Mouse (Mus musculus) midbrain, embryonic 10.5 days (tissue): Measurements from ENCODE around the gene Tmem182. TPM values are rescaled to one million over a fixed set of nuclear protein-coding genes. Genes with fewer than 3 reads are reported as not detected.

Experiments used
- DNase-seq: peaks from one replicate; pipeline ENCODE4 v3.0.0-alpha.2; 2017; ENCODE audit warnings: low spot score
- H3K27ac ChIP-seq: fragments of 300-500 bp; sonication (generic); replicated peaks from 2 replicates; pipeline ENCODE4 v1.5.1; 2016; ENCODE audit warnings: mild to moderate bottlenecking
- H3K27me3 ChIP-seq: fragments of 300-500 bp; sonication (generic); 2 replicates; pipeline ENCODE4 v1.6.1; 2016; ENCODE audit warnings: low read depth, mild to moderate bottlenecking; ENCODE audit not compliant: poor library complexity, severe bottlenecking
- H3K36me3 ChIP-seq: fragments of 300-500 bp; sonication (generic); 2 replicates; pipeline ENCODE4 v1.6.1; 2016; ENCODE audit warnings: mild to moderate bottlenecking, moderate library complexity
- H3K4me1 ChIP-seq: fragments of 300-500 bp; sonication (generic); 2 replicates; pipeline ENCODE4 v1.6.1; 2016
- H3K4me3 ChIP-seq: fragments of 300-500 bp; sonication (generic); 2 replicates; pipeline ENCODE4 v1.5.1; 2016; ENCODE audit warnings: mild to moderate bottlenecking, moderate library complexity
- H3K9me3 ChIP-seq: fragments of 300-500 bp; sonication (generic); replicated peaks from 2 replicates; pipeline ENCODE4 v1.6.1; 2016; ENCODE audit warnings: mild to moderate bottlenecking
- WGBS: fragments of 180-500 bp; shearing (Covaris S2); methylation state at CpG from one replicate; pipeline ENCODE4 v1.1.7; 2016; 5-methylcytosine and 5-hydroxymethylcytosine counted together
- polyA plus RNA-seq: library from polyadenylated mRNA; unstranded; fragments of >200 nt; fragmentation: Nextera tagmentation; extraction: Ambion mirVana; gene quantifications from 2 replicates; pipeline ENCODE4 v1.2.1, GENCODE M21; 2016

Gene Tmem182
- polyA plus RNA-seq, 1 experiment from 2014 or later: not detected

DNA sequence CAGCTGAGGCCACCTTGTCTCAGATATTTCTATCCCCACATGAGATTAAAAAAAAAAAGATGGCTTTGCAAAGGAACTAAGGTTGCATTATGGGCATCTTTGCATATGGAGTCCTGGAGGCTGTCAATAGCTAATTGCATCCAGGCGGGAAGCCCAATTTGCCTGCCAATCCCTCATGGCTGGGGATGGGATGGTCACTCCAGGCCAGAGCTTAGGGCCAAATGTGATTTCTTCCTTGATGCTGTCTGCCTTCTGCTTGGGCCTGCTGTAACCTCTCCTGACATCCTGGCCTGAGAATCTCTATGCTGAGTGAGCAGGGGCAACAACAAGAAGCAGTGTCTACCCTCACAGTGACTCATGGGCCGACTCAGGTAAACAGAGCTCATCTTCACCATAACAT, 78.5 kb downstream of the Tmem182 start:
- H3K4me3 ChIP-seq: no peak overlapping the region
- no peaks in the 10 kb centered on the region for H3K9me3 ChIP-seq
- no peaks in the 10 kb centered on the region for H3K36me3 ChIP-seq
- H3K27ac ChIP-seq: no peak overlapping the region
- no peak for DNase-seq
- 84% methylated on average over 2 of the region's 2 CpGs for WGBS
- no peaks in the 10 kb centered on the region for H3K27me3 ChIP-seq
- H3K4me1 ChIP-seq: peaks cover 18% of the 10 kb centered on the region

DNA sequence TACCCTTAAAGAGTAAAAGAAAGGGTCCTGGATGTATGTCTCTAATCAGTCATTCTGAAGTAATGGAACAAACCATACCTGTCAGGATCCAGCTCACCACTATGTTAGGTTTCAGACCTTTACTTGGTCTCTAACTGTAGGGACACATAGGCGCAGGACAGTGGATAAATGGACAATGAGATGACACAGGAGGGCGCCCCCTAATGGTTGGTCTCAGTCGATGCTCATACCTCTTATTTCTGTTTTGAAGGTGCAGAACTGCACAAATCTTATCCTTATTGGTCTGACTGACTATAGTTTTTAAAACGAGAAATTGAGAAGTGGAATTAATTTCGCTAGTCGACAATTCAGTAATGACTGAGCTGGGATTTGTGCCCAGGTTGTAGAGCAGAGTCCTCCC, 79.5 kb downstream of the Tmem182 start:
- Histone ChIP-seq H3K36me3 (no peaks in the 10 kb centered on the region), H3K4me3 (no peak overlapping the region), H3K4me1 (peaks cover 12% of the 10 kb centered on the region), H3K27me3 (no peaks in the 10 kb centered on the region), H3K27ac (no peak overlapping the region), H3K9me3 (no peaks in the 10 kb centered on the region)
- DNase-seq: no peak
- 73% methylated on average over 6 of the region's 6 CpGs for WGBS

GRCm38 (mm10) chr1:40887673-40888072, 82.3 kb downstream of the Tmem182 start:
- Histone ChIP-seq H3K27ac (no peak overlapping the region), H3K4me3 (no peak overlapping the region), H3K9me3 (no peaks in the 10 kb centered on the region), H3K4me1 (peaks cover 16% of the 10 kb centered on the region), H3K36me3 (no peaks in the 10 kb centered on the region), H3K27me3 (no peaks in the 10 kb centered on the region)
- DNase-seq: peak; percentile 62
- WGBS: 46% methylated on average over 12 of the region's 12 CpGs

DNA sequence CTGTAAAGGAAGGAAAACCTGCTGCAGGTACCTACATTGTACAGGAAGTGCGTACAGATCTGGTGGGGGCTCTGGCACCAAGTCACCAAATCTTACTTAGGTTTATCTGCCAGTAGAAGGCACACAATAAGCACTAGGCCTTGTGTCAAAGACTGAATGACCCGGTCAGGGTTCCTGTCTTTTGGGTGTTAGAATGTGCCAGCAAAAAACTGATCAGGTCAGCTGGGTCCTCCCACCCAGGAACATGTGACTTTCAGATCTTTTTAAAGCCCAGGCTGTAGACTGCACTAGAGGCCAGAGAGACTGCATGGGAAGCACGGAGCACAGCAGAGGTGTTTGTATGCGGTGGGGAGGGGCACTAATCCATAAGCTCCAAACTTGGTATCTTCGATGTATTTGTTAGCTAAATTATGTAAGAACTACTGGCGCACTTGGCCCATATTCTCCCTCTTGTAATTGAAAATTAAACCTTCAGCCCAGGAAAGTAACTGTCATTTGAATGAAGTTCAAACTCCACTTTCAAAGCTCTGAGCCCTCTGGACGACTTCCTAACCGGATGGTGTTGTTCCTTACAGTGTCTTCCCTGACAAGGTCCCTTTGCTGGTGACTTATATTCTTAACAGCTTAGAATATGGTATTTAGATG, 83.1 kb downstream of the Tmem182 start:
- 89% methylated on average over 8 of the region's 8 CpGs for WGBS
- Histone ChIP-seq H3K27ac (no peak overlapping the region), H3K9me3 (no peaks in the 10 kb centered on the region), H3K36me3 (no peaks in the 10 kb centered on the region), H3K4me1 (peaks cover 16% of the 10 kb centered on the region), H3K27me3 (no peaks in the 10 kb centered on the region), H3K4me3 (no peak overlapping the region)
- no peak for DNase-seq

- H3K9me3 ChIP-seq: no peaks in the 10 kb centered on the region
- no peak overlapping the region for H3K27ac ChIP-seq
- DNase-seq: peak; percentile 9
- H3K27me3 ChIP-seq: no peaks in the 10 kb centered on the region
- no peak overlapping the region for H3K4me3 ChIP-seq
- H3K4me1 ChIP-seq: peaks cover 21% of the 10 kb centered on the region
- no peaks in the 10 kb centered on the region for H3K36me3 ChIP-seq
- 93% methylated on average over 14 of the region's 14 CpGs for WGBS
These were observed 84.2 kb downstream of the Tmem182 start for GRCm38 (mm10) chr1:40889617-40890016.

GRCm38 (mm10) chr1:40890246-40890645, 84.8 kb downstream of the Tmem182 start:
- Histone ChIP-seq H3K36me3 (no peaks in the 10 kb centered on the region), H3K27me3 (no peaks in the 10 kb centered on the region), H3K4me3 (no peak overlapping the region), H3K9me3 (no peaks in the 10 kb centered on the region), H3K4me1 (peaks cover 21% of the 10 kb centered on the region), H3K27ac (peak overlapping the region; percentile 77)
- peak; percentile 27 for DNase-seq
- WGBS: 61% methylated on average over 8 of the region's 8 CpGs

DNA sequence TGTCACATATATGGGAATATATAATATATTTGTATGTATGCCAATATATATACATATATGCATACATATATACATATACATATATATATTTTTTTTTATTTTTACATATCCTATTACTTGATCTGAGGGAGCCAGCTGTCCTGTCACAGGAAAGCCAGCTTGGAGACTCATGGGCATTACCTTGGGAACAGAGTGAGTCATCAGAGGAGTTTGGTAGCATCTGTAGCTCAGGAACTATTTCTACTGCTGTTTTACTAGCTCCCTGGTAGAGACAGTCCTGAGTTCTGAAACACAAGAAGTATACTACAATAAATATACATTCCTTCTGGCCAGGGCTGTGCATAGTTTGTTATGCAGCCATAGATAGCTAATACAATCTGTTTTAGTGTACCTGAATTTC, 98.3 kb downstream of the Tmem182 start:
- no peak overlapping the region for H3K4me3 ChIP-seq
- H3K36me3 ChIP-seq: no peaks in the 10 kb centered on the region
- H3K4me1 ChIP-seq: no peaks in the 10 kb centered on the region
- H3K9me3 ChIP-seq: no peaks in the 10 kb centered on the region
- no peak overlapping the region for H3K27ac ChIP-seq
- DNase-seq: no peak
- H3K27me3 ChIP-seq: no peaks in the 10 kb centered on the region

Other genes starting within 250 kb of the Tmem182 start
- not detected in 2 replicates for gene Slc9a4, start 225.5 kb upstream of the Tmem182 start, polyA plus RNA-seq
- 0.02 and 0.11 TPM in 2 replicates for gene Slc9a2, start 125.0 kb upstream of the Tmem182 start, polyA plus RNA-seq
- gene Mfsd9, start 14.9 kb upstream of the Tmem182 start, polyA plus RNA-seq: 2.8 and 3.2 TPM in 2 replicates